Mouse (Mus musculus): ENCODE results near the gene Naxd. TPM values are rescaled to one million over a fixed set of nuclear protein-coding genes. Genes with fewer than 3 reads are reported as not detected.

Naxd gene
- total RNA-seq (2014; rRNA removed): 86.9 and 115 TPM in 2 replicates
- polyA plus RNA-seq (2015; fragmentation: Nextera tagmentation; extraction: Ambion mirVana): 125 and 129 TPM in 2 replicates

DNA sequence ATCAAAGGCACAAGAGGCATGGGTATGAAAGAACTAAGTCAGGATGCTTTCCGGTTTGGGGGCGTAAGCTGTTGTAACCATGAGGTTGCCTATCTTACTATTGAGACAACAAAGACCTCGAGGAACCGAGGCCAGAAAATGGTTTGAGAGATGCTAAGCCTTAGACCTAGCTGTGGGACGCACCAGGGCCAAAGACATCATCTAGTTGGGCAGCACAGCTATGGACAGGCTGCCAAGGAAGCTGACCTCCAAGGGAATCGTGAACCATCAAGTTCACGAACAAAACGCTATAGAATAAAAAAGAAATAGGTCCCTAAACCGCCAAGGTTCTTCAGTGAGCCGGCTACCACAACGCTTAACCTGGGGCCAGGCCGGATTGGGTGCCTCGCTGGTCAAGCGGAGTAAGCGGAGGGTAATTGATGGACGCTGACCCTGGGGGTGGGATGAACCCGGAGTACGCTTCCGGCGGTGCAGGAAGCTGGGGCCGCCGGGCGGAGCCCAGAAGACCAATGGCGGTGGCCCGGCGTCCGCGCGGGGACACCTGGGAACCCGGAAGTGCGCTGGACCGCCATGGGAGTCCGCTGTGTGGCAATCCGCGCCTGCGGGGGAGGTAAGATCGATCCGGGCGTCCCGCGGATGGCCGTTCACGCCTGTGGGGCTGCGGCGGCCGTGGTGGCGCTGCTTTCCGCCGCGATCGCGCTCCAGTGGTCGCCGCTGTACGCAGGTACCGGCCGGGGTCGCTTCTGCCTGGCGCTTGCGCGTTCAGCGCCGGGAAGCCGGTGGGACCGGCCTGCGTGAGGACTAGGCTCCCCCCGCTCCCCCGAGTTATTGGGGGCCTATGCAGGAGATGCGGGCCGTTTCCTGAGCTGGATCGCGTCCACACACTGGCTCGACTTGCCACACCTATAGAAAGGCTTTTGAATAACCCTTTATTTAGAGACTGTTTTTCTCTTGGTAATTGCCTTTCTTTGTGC is at the start of gene Naxd:
Gene Naxd (plus strand): TSS at position 490 of the 974 bp plus-strand sequence.
- Histone ChIP-seq H3K4me2 (ENCODE audit: low read depth, low read length) (peak within 1 kb of the TSS; percentile 73), H3K9me3 (ENCODE audit: low read length) (no peaks in the 10 kb centered on the region), H3K27me3 (ENCODE audit: insufficient read depth, low read length) (no peaks in the 10 kb centered on the region), H3K4me1 (ENCODE audit: insufficient read depth, low read length) (peaks cover 14% of the 10 kb centered on the region), H3K36me3 (ENCODE audit: insufficient read depth, low read length) (no peaks in the 10 kb centered on the region), H3K9ac (replicated peaks; ENCODE audit: low read length) (peak within 1 kb of the TSS; percentile 91), H3K27ac (peak within 1 kb of the TSS; percentile 89), H3K4me3 (ENCODE audit: low read length) (peak within 1 kb of the TSS; percentile 90)
- ATAC-seq (peak; percentile 98), DNase-seq (ENCODE audit: low spot score) (peak; percentile 96)
- TF ChIP-seq CTCF (IDR thresholded peaks at IDR 0.05; ENCODE audit: low read depth): no peak
- 4% methylated on average over 52 of the region's 73 CpGs for WGBS

DNA sequence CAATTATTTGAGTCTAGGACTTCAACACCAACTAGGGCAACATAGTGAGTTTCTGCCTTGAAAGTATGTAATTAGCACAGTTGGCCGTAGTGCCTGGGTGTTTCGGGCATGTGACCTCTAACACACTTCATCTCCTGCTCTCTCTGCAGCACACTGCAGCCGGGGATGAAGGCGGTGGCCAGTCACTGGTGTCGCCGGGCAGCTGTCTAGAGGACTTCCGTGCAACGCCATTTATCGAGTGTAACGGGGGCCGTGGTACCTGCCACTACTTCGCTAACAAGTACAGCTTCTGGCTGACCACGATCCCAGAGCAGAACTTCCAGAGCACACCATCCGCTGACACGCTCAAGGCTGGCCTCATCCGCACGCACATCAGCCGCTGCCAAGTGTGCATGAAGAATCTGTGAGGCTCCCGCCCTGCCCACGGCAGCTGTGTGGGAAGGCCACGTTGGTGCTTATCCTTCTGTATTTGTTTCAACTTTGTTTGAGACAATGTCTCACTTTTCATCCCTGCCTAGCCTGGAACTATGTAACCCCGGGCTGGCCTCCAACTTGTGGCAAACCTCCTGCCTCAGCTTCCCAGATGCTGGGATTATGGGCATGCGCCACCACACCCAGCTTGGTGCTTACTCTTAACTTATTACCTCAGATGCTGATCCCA is 49.3 kb upstream of the Naxd start:
- H3K27me3 ChIP-seq (ENCODE audit: insufficient read depth, low read length): no peaks in the 10 kb centered on the region
- peaks cover 4% of the 10 kb centered on the region; the same call in 1 of the 2 replicates for H3K36me3 ChIP-seq (ENCODE audit: insufficient read depth, low read length)
- no peak overlapping the region for H3K9ac ChIP-seq (replicated peaks; ENCODE audit: low read length)
- H3K4me2 ChIP-seq (ENCODE audit: low read depth, low read length): no peak overlapping the region
- WGBS: 90% methylated on average over 23 of the region's 23 CpGs
- no peak overlapping the region for H3K27ac ChIP-seq
- no peaks in the 10 kb centered on the region for H3K9me3 ChIP-seq (ENCODE audit: low read length)
- TF ChIP-seq CTCF (IDR thresholded peaks at IDR 0.05; ENCODE audit: low read depth): no peak
- no peak overlapping the region for H3K4me3 ChIP-seq (ENCODE audit: low read length)
- DNase-seq (ENCODE audit: low spot score) (no peak), ATAC-seq (no peak)
- H3K4me1 ChIP-seq (ENCODE audit: insufficient read depth, low read length): peaks cover 4% of the 10 kb centered on the region; the same call in 1 of the 2 replicates

DNA sequence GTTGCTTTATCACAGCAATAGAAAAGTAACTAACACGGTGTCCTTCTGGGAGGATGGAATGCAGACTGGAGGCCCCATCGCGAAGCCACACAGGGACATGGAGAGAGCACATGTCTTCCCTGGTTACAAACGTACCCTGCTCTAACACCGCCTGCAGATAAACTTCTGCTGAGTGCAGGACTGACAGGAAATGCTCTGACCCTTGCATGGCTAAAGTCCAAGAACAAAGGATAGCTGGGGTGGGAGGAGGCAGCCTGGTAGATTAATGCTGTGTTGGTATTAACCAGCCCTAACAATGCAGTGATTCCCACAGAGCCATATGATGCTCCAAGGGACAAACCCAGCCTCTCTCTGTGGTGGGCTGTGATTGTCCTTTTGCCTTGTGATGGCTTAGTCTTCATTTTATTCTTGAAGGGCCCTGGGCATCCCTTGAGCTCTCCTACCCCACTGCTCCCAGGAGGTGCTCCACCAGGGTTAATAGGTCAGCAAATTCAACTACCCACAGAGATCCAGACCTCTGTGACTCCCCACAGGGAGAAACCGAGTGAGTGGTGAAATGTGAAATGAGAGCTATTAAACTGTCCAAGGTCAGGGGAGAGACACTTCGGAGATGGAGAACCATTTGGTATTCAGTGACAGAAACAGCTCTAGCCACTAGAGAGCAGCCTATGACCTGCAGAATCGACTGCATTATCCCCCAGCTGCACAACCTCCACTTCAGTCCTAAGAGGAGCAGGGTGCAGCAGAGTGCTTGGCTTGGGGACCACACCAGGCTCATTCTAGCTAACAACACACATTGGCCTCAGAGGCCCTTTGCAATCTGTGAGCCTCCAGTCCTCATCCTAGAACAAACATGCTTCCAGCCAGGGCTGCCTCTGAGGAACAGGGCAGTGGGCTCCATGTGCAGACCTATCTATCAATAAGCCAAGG is 46.9 kb upstream of the Naxd start:
- ATAC-seq (0 out of 2 replicates have a peak, but pooled peaks have one; percentile 55), DNase-seq (ENCODE audit: low spot score) (peak; percentile 64)
- H3K27me3 ChIP-seq (ENCODE audit: insufficient read depth, low read length): no peaks in the 10 kb centered on the region
- H3K4me2 ChIP-seq (ENCODE audit: low read depth, low read length): no peak overlapping the region
- peak; percentile 77 for TF ChIP-seq CTCF (IDR thresholded peaks at IDR 0.05; ENCODE audit: low read depth)
- no peak overlapping the region for H3K27ac ChIP-seq
- no peak overlapping the region for H3K9ac ChIP-seq (replicated peaks; ENCODE audit: low read length)
- 19% methylated on average over 8 of the region's 8 CpGs for WGBS
- peaks cover 4% of the 10 kb centered on the region; the same call in 1 of the 2 replicates for H3K36me3 ChIP-seq (ENCODE audit: insufficient read depth, low read length)
- no peaks in the 10 kb centered on the region for H3K9me3 ChIP-seq (ENCODE audit: low read length)
- no peak overlapping the region for H3K4me3 ChIP-seq (ENCODE audit: low read length)
- peaks cover 4% of the 10 kb centered on the region; the same call in 1 of the 2 replicates for H3K4me1 ChIP-seq (ENCODE audit: insufficient read depth, low read length)

DNA sequence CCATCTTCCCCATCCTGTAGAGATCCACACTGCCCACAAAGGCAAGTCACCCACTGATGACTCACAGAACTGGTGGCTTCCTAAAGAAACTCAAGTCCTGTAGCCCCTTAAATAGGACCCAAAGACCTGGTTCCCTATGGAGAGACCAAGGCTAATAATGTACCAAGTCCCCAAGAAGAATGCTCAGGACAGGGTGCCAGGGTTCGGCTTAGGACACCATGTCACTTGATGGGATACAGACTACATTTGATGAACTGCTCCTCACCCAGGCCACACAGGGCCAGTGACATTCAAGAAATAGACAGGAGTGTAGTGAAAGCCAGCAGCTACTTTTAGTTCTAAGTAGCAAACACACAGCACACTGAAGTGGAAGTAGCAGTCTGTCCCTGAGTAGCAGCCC is 45.2 kb upstream of the Naxd start:
- Histone ChIP-seq H3K9ac (replicated peaks; ENCODE audit: low read length) (no peak overlapping the region), H3K36me3 (ENCODE audit: insufficient read depth, low read length) (no peaks in the 10 kb centered on the region), H3K27me3 (ENCODE audit: insufficient read depth, low read length) (no peaks in the 10 kb centered on the region), H3K4me3 (ENCODE audit: low read length) (no peak overlapping the region), H3K27ac (no peak overlapping the region), H3K4me1 (ENCODE audit: insufficient read depth, low read length) (peaks cover 4% of the 10 kb centered on the region; the same call in 1 of the 2 replicates), H3K9me3 (ENCODE audit: low read length) (no peaks in the 10 kb centered on the region), H3K4me2 (ENCODE audit: low read depth, low read length) (no peak overlapping the region)
- 100% methylated on average over 1 of the region's 1 CpGs for WGBS
- TF ChIP-seq CTCF (IDR thresholded peaks at IDR 0.05; ENCODE audit: low read depth): no peak
- DNase-seq (ENCODE audit: low spot score) (no peak), ATAC-seq (no peak)

DNA sequence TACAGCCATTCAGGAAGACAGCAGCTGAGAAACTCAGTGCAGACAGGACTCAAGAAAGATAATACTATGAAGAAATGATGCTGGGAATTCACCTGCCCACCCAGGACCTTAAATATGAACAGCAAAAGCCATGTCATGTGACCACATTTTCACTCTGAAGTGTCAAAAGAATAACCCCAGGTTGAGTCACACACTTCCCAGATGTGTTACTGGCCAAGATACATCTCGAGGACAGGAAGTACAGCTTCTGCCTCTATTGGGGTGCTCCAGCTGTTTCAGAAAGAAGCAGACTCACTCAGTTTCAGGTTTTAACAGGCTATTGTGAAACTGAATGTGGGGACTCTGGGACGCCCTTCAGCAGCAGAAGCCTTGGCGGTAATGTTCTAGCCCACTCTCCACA is 44.7 kb upstream of the Naxd start:
- Histone ChIP-seq H3K4me2 (ENCODE audit: low read depth, low read length) (no peak overlapping the region), H3K27me3 (ENCODE audit: insufficient read depth, low read length) (no peaks in the 10 kb centered on the region), H3K4me1 (ENCODE audit: insufficient read depth, low read length) (peaks cover 4% of the 10 kb centered on the region; the same call in 1 of the 2 replicates), H3K36me3 (ENCODE audit: insufficient read depth, low read length) (no peaks in the 10 kb centered on the region), H3K9ac (replicated peaks; ENCODE audit: low read length) (no peak overlapping the region), H3K4me3 (ENCODE audit: low read length) (no peak overlapping the region), H3K27ac (peak overlapping the region; percentile 21), H3K9me3 (ENCODE audit: low read length) (no peaks in the 10 kb centered on the region)
- DNase-seq (ENCODE audit: low spot score): no peak
- no peak for TF ChIP-seq CTCF (IDR thresholded peaks at IDR 0.05; ENCODE audit: low read depth)
- 46% methylated on average over 3 of the region's 3 CpGs for WGBS
- ATAC-seq: no peak

DNA sequence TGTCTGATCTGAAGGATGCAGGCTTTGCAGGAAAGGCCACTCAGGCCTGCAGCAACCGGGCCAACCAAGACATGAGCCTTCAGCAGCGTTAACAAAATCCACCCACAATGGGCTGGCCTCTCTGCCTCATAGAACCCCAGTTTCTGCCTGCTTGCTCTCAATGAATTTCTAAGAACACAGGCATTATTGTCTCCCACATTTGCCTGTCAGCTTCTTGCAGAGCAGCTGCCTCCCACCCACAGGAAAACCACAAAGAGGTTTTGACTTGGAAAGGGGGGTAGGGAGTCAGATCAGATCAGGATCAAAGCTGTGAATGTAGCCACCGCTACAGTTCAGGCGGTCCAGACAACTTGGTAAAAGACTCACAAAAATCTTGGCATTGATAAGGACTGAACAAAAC is 44.3 kb upstream of the Naxd start:
- peak; percentile 54; the same call in 1 of the 2 replicates for ATAC-seq
- Histone ChIP-seq H3K36me3 (ENCODE audit: insufficient read depth, low read length) (no peaks in the 10 kb centered on the region), H3K4me2 (ENCODE audit: low read depth, low read length) (no peak overlapping the region), H3K4me1 (ENCODE audit: insufficient read depth, low read length) (peaks cover 4% of the 10 kb centered on the region; the same call in 1 of the 2 replicates), H3K27ac (peak overlapping the region; percentile 21), H3K4me3 (ENCODE audit: low read length) (no peak overlapping the region), H3K27me3 (ENCODE audit: insufficient read depth, low read length) (no peaks in the 10 kb centered on the region), H3K9ac (replicated peaks; ENCODE audit: low read length) (no peak overlapping the region), H3K9me3 (ENCODE audit: low read length) (no peaks in the 10 kb centered on the region)
- 24% methylated on average over 4 of the region's 4 CpGs for WGBS
- peak; percentile 33 for DNase-seq (ENCODE audit: low spot score)
- TF ChIP-seq CTCF (IDR thresholded peaks at IDR 0.05; ENCODE audit: low read depth): no peak

Data from hindbrain, postnatal 0 days (tissue).